Mouse (Mus musculus): ENCODE results near the gene Atp1a4.

DNA sequence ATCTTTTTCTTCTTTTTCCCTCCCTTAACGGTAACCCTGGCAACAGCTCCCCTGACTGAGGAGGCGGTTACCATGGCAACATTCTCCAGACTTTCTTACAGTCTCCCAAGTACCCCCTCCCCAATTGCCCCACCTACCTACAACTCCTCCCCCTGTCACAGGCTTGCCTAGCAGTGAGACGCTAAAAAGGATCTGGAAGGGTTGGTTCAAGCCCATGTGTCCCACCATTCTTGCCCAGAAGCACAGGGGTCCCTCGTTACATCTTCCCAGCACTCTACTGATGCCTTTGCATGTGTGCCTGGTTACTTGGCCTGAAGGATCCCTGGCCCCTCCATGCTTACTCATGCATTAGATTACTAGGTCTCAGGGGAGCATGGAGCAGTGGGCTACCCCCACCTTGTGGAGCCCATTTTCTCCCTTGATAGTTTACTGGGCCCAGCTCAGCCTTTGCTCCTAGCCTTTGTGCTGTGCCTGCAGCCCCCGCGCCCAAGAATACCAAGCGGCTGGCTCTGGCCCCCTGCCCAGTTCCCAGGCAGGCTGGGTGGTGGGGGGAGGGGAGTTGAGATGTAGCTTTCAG is 57.3 kb downstream of the Atp1a4 start:
- TF ChIP-seq CTCF (IDR thresholded peaks at IDR 0.05; ENCODE audit: control insufficient read depth, insufficient read depth, insufficient replicate concordance, low read depth, low read length) = no peak
- TF ChIP-seq POLR2A (IDR thresholded peaks at IDR 0.05; ENCODE audit: control insufficient read depth, low read depth, low read length) = no peak

Measured in testis, adult 2 months (tissue).